Mouse (Mus musculus) spleen, postnatal 14 days (tissue): ENCODE measurements around the gene Picalm.
"Not testable (repeated sequence)": the region's sequence is repeated elsewhere in the genome, so short reads cannot be mapped to it uniquely, and the experiment has no call there.

ENCODE experiments used
- DNase-seq, 2 experiments: peaks; one replicate each; pipeline ENCODE4 v3.0.0; 2021 to 2022; ENCODE audit warnings: low spot score in 2 of 2

Picalm gene

DNA sequence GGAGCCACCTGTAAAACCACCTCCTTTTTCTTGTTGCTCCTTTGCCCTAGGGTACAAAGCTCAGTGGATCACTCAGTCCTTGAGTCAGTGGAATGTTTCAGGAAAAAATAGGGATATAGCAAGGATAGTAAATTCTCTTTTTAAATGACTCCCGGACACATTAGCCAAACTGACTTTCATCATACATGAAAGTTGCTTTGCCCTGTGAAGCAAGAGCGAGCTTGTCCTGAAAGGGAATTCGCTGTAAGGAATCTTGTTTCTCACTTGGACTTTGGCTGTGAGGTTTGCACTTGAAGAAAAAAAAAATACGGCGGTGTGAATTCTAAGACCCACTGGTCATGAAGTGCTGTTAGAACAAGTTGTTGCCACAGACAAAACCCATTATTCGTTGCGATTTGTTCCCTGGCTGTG lies 1.8 kb downstream of the Picalm start:
- no peak for DNase-seq

- no peak for DNase-seq
Measured at GRCm38 (mm10) chr7:90132322-90132721, 2.3 kb downstream of the Picalm start.

- no peak for DNase-seq
Measured at GRCm38 (mm10) chr7:90136736-90137135, 6.7 kb downstream of the Picalm start.

DNA sequence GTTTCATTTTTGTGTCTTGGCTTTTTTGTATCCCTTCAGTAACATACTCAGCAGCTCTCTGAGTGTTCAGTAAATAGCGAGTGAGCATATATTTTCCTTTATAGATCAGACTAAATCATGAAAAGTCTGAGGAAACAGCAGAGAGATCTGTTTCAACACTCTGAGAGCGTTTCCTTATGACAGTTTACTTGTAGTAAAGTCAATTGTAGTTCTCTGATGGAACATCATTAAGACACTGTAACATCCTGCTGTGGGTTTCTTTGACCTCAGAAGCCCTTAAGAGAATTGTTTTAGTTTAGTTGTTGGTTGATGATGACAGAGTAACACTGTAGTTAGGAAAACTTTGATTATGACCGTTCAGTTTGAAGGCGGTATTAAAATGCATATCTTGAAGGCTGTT lies 8.3 kb downstream of the Picalm start:
- no peak for DNase-seq

DNA sequence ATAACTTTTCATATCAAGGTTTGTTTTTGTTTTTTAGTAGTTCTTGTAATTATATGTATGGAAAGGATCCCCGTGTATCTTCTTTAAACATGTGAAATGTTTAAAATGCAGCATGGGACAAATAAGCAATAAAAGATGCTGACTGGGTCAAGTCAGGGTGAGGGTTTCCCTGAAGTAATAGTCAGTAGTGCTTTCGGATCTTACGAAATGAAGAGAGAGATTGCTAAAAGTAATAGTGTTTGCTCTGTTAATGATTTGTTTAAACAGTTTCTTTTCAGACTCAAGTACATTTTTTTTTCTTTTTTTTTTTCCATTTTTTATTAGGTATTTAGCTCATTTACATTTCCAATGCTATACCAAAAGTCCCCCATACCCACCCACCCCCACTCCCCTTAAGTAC lies 10.3 kb downstream of the Picalm start:
- DNase-seq, result no peak

- DNase-seq, result no peak
Measured at GRCm38 (mm10) chr7:90144275-90144674, 14.3 kb downstream of the Picalm start.

- no peak for DNase-seq
Measured at GRCm38 (mm10) chr7:90144971-90145370, 15.0 kb downstream of the Picalm start.

DNA sequence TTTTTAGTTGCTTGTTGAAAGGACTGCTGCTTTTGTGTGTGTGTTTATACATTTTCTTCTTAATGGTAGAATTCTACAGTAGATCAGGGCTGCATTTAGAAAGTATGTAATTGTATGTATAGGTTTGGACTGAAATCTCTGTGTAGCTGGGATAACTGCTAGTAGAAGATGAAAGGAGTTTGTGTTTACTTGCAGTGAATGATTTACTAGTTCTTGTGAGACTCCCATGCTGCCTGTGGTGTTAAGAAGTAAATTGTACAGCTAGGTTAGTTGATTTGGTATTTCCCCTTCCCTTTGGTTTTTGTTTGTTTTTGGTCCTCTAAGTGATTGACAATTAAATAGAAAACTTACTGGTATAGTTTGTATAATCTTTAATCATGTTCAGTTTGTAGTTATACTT lies 15.4 kb downstream of the Picalm start:
- no peak for DNase-seq

DNA sequence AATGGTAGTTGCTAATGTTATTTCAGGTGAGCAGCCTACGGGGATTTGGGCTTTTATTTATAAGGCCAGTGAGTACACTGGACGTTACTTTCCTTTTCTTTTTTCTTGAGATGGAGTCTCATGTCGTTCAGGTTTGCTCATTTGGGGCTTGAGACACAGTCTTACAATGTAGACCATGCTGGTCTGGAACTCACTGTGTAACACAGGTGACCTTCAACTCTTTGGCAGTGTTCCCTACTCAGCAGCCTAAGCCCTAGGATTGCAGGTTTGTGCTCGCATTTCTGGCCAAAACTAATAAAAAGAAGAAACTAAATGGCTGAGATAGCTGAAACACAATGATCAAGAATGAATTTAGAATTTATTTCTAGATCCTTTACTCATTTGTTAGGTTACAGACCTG lies 15.9 kb downstream of the Picalm start:
- no peak for DNase-seq

DNA sequence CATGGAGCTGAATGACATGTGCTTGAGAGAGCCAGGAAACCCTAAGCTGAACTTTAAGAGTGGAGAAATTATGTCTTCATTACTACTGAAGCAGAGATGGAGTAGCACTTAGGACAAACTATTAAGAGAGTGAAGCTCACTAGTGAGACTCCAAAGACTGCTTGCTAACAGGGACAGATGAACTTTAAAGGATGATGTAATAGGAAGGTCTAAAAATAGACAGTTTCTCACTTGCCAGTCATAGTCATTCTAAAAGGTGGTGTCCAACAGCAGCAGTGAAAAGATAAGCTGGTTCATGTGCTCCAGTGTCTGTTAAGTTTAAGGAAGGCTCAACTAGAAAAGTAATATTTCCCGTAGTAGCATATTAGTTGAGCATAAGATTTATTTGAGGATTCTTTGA lies 16.3 kb downstream of the Picalm start:
- no peak for DNase-seq

DNA sequence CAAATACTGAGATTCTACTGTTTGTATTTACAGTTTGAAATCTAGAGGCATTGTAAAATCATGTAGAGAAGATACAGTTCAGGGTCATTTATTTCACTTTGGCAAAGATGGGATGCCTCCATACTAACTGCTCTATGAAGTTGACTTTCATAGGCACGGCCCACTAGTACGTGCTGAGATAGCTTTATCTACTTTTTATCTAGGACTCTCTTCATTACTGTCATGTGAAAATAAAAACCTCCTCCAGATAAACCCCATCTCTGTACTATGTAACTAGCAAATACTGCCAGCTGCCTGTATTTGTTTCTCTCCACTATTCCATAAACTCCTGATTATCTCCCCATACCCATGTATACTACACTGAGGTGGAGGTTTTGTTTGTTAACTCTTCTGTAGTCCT lies 18.0 kb downstream of the Picalm start:
- DNase-seq, result no peak

- no peak for DNase-seq
Measured at GRCm38 (mm10) chr7:90148516-90148915, 18.5 kb downstream of the Picalm start.

DNA sequence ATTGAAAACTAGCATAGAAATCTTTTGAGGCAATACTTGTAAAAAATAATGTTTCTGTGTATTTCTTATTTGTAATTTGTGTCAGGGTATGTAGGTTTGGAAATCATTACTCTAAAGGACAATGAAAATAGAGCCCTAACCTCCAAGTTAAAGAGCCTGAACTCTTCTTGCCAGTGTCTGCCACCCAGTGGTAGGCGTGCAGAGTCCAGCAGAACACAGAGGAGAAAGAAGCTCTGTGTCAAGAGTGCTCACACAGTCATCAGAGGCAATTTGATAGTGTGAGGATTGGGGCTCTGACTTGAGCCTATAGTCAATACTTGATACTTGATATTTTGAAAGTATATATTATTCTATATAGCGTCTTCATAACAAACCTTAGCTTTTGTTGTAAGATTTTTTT lies 20.3 kb downstream of the Picalm start:
- DNase-seq, result peak; percentile 28 to 56

DNA sequence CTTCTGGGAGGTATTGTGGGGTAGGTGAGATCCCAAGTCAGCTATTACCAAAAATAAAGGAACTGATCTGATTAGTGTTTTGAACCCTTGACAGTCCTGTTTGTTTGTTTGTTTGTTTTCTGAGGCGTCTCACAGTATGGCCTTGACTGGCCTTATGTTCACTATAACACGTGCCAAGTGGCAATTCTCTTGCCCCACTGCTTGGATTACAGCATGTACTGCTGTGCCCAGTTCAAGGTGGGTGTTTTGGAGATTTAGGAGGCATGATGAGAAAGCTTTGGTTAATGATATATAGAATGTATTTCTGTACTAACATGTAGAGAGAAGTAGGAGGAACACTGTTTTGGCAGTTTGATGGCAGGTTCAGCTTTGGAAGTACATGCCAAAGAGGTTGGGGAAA lies 28.0 kb downstream of the Picalm start:
- DNase-seq, result no peak

DNA sequence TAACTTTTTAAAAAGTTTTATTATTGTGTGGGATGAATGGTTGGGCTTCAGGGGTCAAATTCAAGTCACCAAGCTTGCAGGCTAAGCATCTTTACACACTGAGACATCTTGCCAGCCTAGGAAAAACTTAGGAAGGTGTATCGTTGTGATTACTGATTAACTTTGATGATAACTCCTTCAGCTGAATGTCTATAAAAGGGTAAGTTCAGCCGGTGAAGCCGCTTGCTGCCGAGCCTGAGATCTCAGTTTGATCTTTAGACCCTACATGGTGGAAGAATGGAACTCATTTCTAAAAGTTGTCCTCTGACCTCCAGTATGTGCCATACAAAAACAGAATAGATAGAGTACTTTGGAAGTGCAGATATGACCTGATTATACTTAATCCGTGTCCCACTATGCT lies 30.6 kb downstream of the Picalm start:
- DNase-seq, result no peak

DNA sequence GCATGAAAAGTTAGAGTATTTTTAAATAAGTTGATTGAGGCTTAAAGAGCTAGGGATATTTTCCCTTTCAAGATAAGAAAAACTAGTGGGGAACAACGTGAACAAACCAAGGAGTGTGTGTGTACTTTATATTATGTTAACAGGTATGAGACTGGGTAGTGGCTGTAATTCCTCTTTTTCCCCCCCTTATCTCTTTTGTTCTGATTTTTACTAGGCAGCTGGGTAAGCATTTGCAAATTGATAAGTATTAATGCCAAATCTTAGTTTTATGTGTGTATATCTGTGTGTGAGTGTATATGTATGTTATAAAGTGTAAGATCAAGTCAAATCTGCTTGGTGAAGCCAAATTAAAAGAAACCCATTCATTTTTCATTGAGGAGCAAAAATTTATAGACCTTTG lies 34.3 kb downstream of the Picalm start:
- DNase-seq, result no peak

DNA sequence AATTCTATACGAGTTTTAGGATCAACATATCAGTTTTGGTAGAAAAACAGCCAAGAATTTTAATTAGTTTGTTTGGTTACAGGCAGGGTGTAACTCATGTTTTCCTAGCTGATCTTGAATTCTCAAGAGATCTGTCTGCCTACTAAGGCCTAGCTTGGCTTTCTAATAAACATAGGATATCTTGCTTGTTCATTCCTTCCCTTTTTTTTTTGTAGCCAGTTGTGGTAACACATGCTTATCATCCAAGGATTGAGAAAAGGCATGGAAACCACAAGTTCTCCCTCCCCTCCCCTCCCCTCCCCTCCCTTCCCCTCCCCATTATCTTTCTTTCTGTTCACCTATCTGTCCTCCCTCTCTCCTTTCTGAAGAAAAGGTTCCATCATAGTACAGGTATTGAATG lies 36.0 kb downstream of the Picalm start:
- DNase-seq, result no peak

DNA sequence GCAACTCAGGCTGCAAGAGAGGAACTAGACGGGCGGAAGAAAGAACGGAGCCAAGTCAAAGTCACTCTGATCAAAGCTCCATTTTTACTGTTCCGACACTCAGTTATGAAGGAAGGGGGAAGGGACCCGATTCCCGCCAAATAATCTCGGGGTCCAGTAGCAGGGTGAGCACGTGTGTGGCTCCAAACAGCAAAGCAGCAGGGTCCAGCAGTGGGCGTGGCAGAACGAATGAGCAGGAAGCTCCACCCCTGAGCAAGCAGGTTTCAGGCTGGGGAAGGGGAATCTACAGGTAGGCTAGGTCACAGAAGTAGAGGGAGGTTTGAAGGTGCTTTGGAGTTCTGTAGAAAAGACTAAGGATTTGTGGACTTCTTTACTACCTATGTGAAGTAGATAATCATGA lies 37.8 kb downstream of the Picalm start:
- not testable (repeated sequence) for DNase-seq

GRCm38 (mm10) chr7:90173778-90174177 lies 43.8 kb downstream of the Picalm start:
- no peak for DNase-seq

DNA sequence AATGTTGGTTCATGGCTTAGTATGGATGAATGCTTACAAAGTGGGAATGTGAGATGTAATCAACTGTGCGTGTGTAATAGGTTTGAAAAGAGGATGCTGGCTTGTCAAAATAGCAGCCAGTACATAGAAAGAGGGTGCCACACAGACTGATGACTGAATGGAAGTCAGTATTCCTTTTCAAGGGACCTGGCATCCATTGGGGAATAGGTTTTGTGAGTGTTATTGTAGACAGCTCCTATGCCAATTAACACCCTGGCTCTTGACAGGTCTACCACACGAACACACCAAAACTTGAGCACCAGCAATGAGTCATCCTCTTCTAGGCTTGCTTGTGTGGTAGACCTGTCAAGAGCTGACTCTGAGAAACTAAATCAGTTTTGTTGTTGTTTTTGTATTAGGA lies 45.6 kb downstream of the Picalm start:
- no peak for DNase-seq

DNA sequence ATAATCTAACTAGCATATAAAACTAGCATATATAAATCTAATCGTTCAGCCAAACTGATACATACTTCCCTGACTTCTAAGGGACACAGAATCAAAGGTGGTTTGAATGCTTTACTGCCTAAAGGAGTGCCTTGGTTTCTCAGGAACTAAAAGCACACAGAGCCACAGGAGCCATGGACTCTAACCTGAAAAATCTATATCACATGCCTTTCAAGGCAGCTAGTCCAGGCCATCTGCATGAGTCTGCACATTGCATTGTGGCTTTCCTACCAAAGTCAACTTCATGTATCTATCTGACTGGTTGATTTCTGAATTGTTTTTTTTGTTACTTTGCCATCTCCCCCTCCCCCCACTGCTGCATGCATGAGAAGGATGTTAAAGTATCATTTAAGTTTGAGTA lies 50.6 kb downstream of the Picalm start:
- no peak for DNase-seq

DNA sequence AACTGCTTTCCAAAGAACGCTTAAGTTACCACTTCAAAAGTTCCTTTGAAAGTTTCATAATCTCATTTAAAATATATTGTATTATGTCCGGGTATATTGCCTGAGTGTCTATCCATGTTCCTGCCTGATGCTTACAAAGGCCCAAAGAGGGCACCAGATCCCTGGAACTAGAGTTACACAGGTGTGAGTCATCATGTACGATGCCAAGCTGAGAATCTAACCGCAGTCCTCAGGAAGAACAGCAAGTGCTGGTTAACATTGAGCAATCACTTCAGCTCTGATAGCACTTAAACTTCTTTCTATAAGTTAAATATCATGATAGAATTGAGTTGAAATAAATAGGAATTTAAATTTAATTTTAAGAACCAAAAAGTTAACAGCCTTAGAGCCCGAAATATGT lies 70.2 kb downstream of the Picalm start:
- DNase-seq, result no peak

- DNase-seq, result no peak
Measured at GRCm38 (mm10) chr7:90201877-90202465, 72.0 kb downstream of the Picalm start.

GRCm38 (mm10) chr7:90203914-90204313 lies 73.9 kb downstream of the Picalm start:
- no peak for DNase-seq

DNA sequence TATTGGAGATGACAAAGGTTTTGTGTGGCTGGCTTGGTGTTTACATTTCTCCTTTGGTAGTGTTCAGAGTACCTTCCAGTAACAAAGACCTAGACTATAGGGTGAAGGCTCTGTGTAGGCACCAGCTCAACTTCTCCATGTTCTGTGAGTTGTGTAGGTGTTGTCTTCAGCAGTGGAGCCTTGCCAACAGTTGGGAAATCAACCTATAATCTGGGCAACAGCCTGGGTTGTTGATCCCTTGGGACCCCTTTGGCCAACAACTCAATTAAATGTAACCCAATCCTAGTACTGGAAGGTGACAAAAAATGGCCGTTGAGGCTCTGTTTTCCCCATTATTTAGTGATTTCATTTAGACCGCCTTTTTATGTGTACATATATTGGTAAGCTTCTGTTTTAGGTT lies 80.1 kb downstream of the Picalm start:
- no peak for DNase-seq
